Mouse (Mus musculus) ES-E14 (cell line): ENCODE results near the gene Hmcn2. TPM values are rescaled to one million over a fixed set of nuclear protein-coding genes. Genes with fewer than 3 reads are reported as not detected.

Experiments
- DNase-seq: peaks from one replicate; pipeline ENCODE4 v3.0.0-alpha.2; 2013; ENCODE audit warnings: low read depth, low spot score
- H3K27ac ChIP-seq: 2 replicates; pipeline ENCODE4 v1.5.1; 2012; ENCODE audit warnings: low read depth, mild to moderate bottlenecking, low read length, moderate library complexity, mixed read lengths; ENCODE audit not compliant: poor library complexity, insufficient read depth, severe bottlenecking
- H3K36me3 ChIP-seq: 2 replicates; pipeline ENCODE4 v1.6.1; 2012; ENCODE audit warnings: mild to moderate bottlenecking, low read length, moderate library complexity, mixed read lengths; ENCODE audit not compliant: control insufficient read depth, poor library complexity, insufficient read depth, severe bottlenecking
- H3K4me1 ChIP-seq, 2 experiments: fragments of 150-350 bp in 1 of 2; sonication (generic) in 1 of 2; 2 replicates each; pipeline ENCODE4 v1.6.1; 2012; ENCODE audit warnings: low read length in 2 of 2, mild to moderate bottlenecking in 1 of 2, mixed read lengths in 1 of 2; ENCODE audit not compliant: control insufficient read depth in 2 of 2, insufficient read depth in 2 of 2, poor library complexity in 1 of 2
- H3K4me3 ChIP-seq, 2 experiments: fragments of 150-350 bp in 1 of 2; sonication (generic) in 1 of 2; 2 replicates each; pipeline ENCODE4 v1.5.1; 2012; ENCODE audit warnings: low read length in 2 of 2, low read depth in 1 of 2, mild to moderate bottlenecking in 1 of 2, mixed read lengths in 1 of 2; ENCODE audit not compliant: insufficient read depth in 1 of 2, poor library complexity in 1 of 2, severe bottlenecking in 1 of 2
- H3K9ac ChIP-seq: 2 replicates; pipeline ENCODE4 v1.6.1; 2012; ENCODE audit warnings: low read depth, mild to moderate bottlenecking, low read length, mixed read lengths; ENCODE audit not compliant: poor library complexity, insufficient read depth, severe bottlenecking
- H3K9me3 ChIP-seq: fragments of 150-350 bp; sonication (generic); 2 replicates; pipeline ENCODE4 v1.6.1; 2012; ENCODE audit warnings: low read depth, mild to moderate bottlenecking, low read length; ENCODE audit not compliant: control insufficient read depth, insufficient read depth
- CHD2 ChIP-seq: IDR thresholded peaks from 2 replicates; pipeline ENCODE4 v1.6.1; 2014; ENCODE audit warnings: mild to moderate bottlenecking, low read depth, low read length, inconsistent platforms
- HCFC1 ChIP-seq: IDR thresholded peaks from 2 replicates; pipeline ENCODE4 v1.6.1; 2012; ENCODE audit warnings: low read length, inconsistent platforms, borderline replicate concordance; ENCODE audit not compliant: insufficient read depth
- MAFK ChIP-seq: IDR thresholded peaks from 2 replicates; pipeline ENCODE4 v1.6.1; 2014; ENCODE audit warnings: mild to moderate bottlenecking, low read depth, low read length, inconsistent platforms; ENCODE audit not compliant: insufficient read depth
- ZC3H11A ChIP-seq: IDR thresholded peaks from 2 replicates; pipeline ENCODE4 v1.6.1; 2012; ENCODE audit warnings: low read depth, mild to moderate bottlenecking, inconsistent platforms, low read length, borderline replicate concordance
- ZNF384 ChIP-seq: IDR thresholded peaks from 2 replicates; pipeline ENCODE4 v1.6.1; 2012; ENCODE audit warnings: low read depth, low read length, inconsistent platforms
- in situ Hi-C, 2 experiments: fragments of 600-800 bp; cut with MboI; formaldehyde crosslinking; loops; one replicate each; pipeline ENCODE4 v1.15.1; 2025; ENCODE audit warnings: low sequenced_read_pairs in 2 of 2, inconsistent platforms in 1 of 2; ENCODE audit not compliant: unreplicated experiment in 2 of 2
- total RNA-seq: library from RNA; depleted of rRNA; stranded (reverse); fragments of 300-350 nt; gene quantifications from 2 replicates; pipeline ENCODE4 v1.2.3, GENCODE M21; 2012

Gene Hmcn2
- total RNA-seq, 1 experiment, result 4.9 TPM

DNA sequence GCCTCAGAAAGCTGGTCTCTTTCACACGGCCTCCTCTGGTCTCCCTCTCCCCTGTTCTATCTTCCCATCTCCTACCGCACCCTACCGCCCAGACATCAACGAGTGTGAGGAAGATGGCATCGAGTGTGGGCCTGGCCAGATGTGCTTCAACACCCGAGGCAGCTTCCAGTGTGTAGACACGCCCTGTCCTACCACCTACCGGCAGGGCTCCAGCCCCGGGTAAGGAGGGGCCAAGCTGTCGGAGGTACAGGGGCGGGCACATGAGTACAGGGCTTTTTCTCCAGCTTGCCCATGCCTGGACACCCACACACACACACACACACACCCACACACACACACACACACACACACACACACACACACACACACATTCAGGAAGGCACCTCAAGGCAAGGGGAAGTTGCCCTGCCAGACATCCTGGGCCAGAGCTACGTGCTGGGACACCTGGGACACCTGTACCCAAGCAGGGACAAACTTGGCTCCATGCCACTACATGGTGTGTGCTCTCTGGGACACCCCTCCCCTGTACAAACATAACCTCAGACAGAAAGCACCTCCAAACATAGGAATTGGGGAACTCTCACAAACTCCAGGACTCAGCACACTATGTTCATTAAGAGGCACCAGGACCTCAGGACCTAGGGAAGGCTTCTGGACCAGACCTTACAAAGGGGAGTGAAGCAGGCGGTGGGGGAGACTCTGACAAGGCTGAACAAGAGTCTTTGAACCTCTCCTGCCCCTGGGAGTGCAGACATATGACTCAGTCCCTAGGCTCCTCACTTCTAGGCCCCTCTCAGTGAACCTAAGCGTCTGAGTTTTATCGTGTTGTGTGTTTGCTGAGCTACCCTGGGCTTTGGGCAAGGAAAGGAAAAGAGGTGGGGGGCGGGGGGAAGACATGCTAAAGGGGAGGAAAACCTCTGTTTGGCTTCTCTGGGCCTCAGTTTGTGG, 145.0 kb downstream of the Hmcn2 start:
- in situ Hi-C loops, result no loop called here
- no peak for DNase-seq
- peak overlapping the region; percentile 72; the same call in 1 of the 2 replicates for H3K9ac ChIP-seq

DNA sequence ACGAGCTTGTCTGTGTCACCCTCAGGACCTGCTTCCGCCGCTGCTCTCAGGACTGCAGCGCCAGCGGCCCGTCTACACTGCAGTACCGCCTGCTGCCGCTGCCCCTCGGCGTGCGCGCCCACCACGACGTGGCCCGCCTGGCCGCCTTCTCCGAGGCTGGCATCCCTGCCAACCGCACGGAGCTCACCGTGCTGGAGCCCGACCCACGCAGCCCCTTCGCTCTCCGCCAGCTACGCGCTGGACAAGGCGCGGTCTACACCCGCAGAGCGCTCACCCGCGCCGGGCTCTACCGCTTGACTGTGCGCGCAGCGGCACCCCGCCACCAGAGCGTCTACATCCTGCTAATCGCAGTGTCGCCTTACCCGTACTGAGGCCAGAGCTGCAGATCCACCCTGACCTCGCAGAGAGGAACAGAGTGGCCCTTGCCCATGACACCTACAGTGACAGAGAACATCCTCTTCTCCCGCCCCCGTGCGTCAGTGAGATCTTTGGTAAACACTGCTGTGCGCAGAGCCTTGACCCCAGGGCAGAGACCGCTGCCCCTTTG, 145.9 kb downstream of the Hmcn2 start:
- peaks cover 9 to 16% of the 10 kb centered on the region in 2 experiments for H3K4me1 ChIP-seq
- H3K9ac ChIP-seq, result peak overlapping the region; percentile 72
- DNase-seq, result no peak
- H3K27ac ChIP-seq, result no peak overlapping the region
- no peaks in the 10 kb centered on the region for H3K36me3 ChIP-seq
- in situ Hi-C loops, result no loop called here
- H3K9me3 ChIP-seq, result no peaks in the 10 kb centered on the region
- peak overlapping the region; percentile 74 to 75 for H3K4me3 ChIP-seq
- TF ChIP-seq HCFC1, result no peak
- no peak for TF ChIP-seq ZNF384

More for the DNA sequence above, 145.0 kb downstream of the Hmcn2 start:
- Histone ChIP-seq H3K27ac (no peak overlapping the region), H3K36me3 (no peaks in the 10 kb centered on the region), H3K9me3 (no peaks in the 10 kb centered on the region), H3K4me1 (peaks cover 13 to 21% of the 10 kb centered on the region in 2 experiments), H3K4me3 (peak overlapping the region; percentile 74 to 75; a peak in 3 of 4 replicates)
- no peak for TF ChIP-seq ZC3H11A
- TF ChIP-seq MAFK, result no peak

DNA sequence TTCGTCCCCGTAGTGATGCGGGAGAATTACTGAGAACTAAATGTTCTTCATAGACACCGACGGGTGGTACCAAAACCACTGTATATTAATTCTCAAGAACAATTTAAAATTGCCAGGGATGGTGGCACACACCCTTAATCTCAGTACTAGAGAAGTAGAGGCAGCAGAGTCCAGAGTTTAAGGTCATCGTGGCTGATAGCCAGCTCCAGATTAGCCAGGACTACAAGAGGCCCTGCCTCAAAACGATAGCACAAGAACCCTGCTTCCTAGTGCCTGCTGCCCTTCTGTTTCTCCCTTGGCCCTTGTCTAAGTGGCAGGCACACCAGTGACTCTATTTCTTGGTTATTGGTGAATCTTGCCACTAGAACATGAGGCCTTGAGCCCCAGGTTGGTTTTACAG, 146.7 kb downstream of the Hmcn2 start:
- H3K4me3 ChIP-seq, result no peak overlapping the region
- TF ChIP-seq ZNF384 (no peak), HCFC1 (no peak), MAFK (no peak), CHD2 (no peak), ZC3H11A (no peak)
- H3K9me3 ChIP-seq, result no peaks in the 10 kb centered on the region
- H3K4me1 ChIP-seq, result peaks cover 5 to 13% of the 10 kb centered on the region in 2 experiments; a peak in 3 of 4 replicates
- no peak overlapping the region for H3K9ac ChIP-seq
- in situ Hi-C loops, result no loop called here
- DNase-seq, result no peak
- H3K36me3 ChIP-seq, result no peaks in the 10 kb centered on the region
- no peak overlapping the region for H3K27ac ChIP-seq

DNA sequence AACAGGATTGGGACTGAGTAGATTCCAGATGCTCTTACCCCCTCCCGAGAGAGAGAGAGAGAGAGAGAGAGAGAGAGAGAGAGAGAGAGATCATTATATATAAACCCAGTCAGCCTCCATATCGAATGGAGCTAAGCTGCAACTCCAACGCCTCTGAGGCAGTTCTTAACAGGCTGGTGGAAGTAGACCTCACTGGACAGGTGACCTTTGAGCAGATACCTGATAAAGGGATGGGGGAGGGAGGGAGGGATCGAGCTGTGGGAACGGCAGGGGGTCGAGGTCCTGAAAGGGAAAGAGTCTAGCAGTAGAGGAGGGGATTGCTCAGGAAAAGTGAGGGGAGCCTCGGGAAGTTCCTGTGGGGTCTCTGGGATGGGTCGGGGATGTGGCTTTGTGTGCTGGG, 147.8 kb downstream of the Hmcn2 start:
- H3K36me3 ChIP-seq, result no peaks in the 10 kb centered on the region
- no peak overlapping the region for H3K4me3 ChIP-seq
- H3K4me1 ChIP-seq, result peaks cover 4 to 13% of the 10 kb centered on the region in 2 experiments; a peak in 3 of 4 replicates
- in situ Hi-C loops, result no loop called here
- no peak overlapping the region for H3K27ac ChIP-seq
- H3K9me3 ChIP-seq, result no peaks in the 10 kb centered on the region
- no peak for DNase-seq
- H3K9ac ChIP-seq, result no peak overlapping the region
- TF ChIP-seq CHD2, result no peak
- TF ChIP-seq HCFC1, result no peak
- no peak for TF ChIP-seq ZC3H11A
- no peak for TF ChIP-seq MAFK
- no peak for TF ChIP-seq ZNF384
